Mouse (Mus musculus) gastrocnemius, adult 8-10 months (tissue): ENCODE measurements around the gene Tasp1. TPM values are rescaled to one million over a fixed set of nuclear protein-coding genes. Genes with fewer than 3 reads are reported as not detected.
"Not testable (repeated sequence)": the region's sequence is repeated elsewhere in the genome, so short reads cannot be mapped to it uniquely, and the experiment has no call there.

Source experiments
- DNase-seq, 2 experiments: peaks; one replicate each; pipeline ENCODE4 v3.0.0; 2022; ENCODE audit warnings: low spot score in 2 of 2
- total RNA-seq, 4 experiments: library from RNA; stranded (reverse); gene quantifications; 2 replicates each; pipeline ENCODE4 v1.2.4; 2022

The Tasp1 gene
- 1 to 10 TPM; 5.1 to 6.2 (median 5.4) TPM for total RNA-seq

- peak; percentile 81 to 90 for DNase-seq
Observed at GRCm38 (mm10) chr2:140066353-140067314, at the start of gene Tasp1. Gene Tasp1 (minus strand): TSS chr2:140066805.

- DNase-seq: peak in 1 of 2 experiments; percentile 6
Observed at GRCm38 (mm10) chr2:140113851-140114250, 47.2 kb upstream of the Tasp1 start.

- DNase-seq: no peak
Observed at GRCm38 (mm10) chr2:140108945-140109344, 42.3 kb upstream of the Tasp1 start.

GRCm38 (mm10) chr2:140107641-140108040, 41.0 kb upstream of the Tasp1 start:
- no peak for DNase-seq

GRCm38 (mm10) chr2:140104951-140105350, 38.3 kb upstream of the Tasp1 start:
- DNase-seq: no peak

GRCm38 (mm10) chr2:140100551-140101474, 34.2 kb upstream of the Tasp1 start:
- DNase-seq: no peak

- DNase-seq: no peak
Observed at GRCm38 (mm10) chr2:140099971-140100370, 33.4 kb upstream of the Tasp1 start.

- DNase-seq: no peak
Observed at GRCm38 (mm10) chr2:140097131-140097591, 30.6 kb upstream of the Tasp1 start.

GRCm38 (mm10) chr2:140096034-140096433, 29.4 kb upstream of the Tasp1 start:
- DNase-seq: no peak

- DNase-seq: no peak
Observed at GRCm38 (mm10) chr2:140093433-140093832, 26.8 kb upstream of the Tasp1 start.

GRCm38 (mm10) chr2:140084245-140084644, 17.6 kb upstream of the Tasp1 start:
- no peak for DNase-seq

GRCm38 (mm10) chr2:140080747-140081577, 14.4 kb upstream of the Tasp1 start:
- no peak for DNase-seq

GRCm38 (mm10) chr2:140079284-140079683, 12.7 kb upstream of the Tasp1 start:
- not testable (repeated sequence) for DNase-seq

GRCm38 (mm10) chr2:140078600-140079280, 12.1 kb upstream of the Tasp1 start:
- no peak for DNase-seq

- no peak for DNase-seq
Observed at GRCm38 (mm10) chr2:140077476-140077875, 10.9 kb upstream of the Tasp1 start.

GRCm38 (mm10) chr2:140075150-140075549, 8.5 kb upstream of the Tasp1 start:
- DNase-seq: no peak

GRCm38 (mm10) chr2:140067516-140067915, 911 bp upstream of the Tasp1 start:
- no peak for DNase-seq

GRCm38 (mm10) chr2:140065676-140066075, 929 bp downstream of the Tasp1 start:
- DNase-seq: no peak

GRCm38 (mm10) chr2:140061481-140061880, 5.1 kb downstream of the Tasp1 start:
- DNase-seq: no peak
